Mouse (Mus musculus) C2C12 (cell line): ENCODE results near the gene Acot2.

Experiments used
- CEBPB ChIP-seq: IDR thresholded peaks from one replicate; pipeline ENCODE4 v1.6.1; 2011; ENCODE audit warnings: low read depth, mild to moderate bottlenecking, control low read depth, moderate library complexity
- CTCF ChIP-seq: IDR thresholded peaks from one replicate; pipeline ENCODE4 v1.5.1; 2011; ENCODE audit not compliant: control insufficient read depth, insufficient read depth, insufficient read length
- FOSL1 ChIP-seq: IDR thresholded peaks from one replicate; pipeline ENCODE4 v1.8.0; 2011; ENCODE audit warnings: mild to moderate bottlenecking, low read length; ENCODE audit not compliant: poor library complexity, insufficient read depth, severe bottlenecking
- MAX ChIP-seq: IDR thresholded peaks from one replicate; pipeline ENCODE4 v1.6.1; 2011; ENCODE audit warnings: mild to moderate bottlenecking, control low read depth
- MYOD1 ChIP-seq: IDR thresholded peaks from one replicate; pipeline ENCODE4 v1.6.1; 2011; ENCODE audit warnings: low read depth; ENCODE audit not compliant: control insufficient read depth, insufficient read length
- MYOG ChIP-seq: IDR thresholded peaks from one replicate; pipeline ENCODE4 v1.6.1; 2011; ENCODE audit not compliant: control insufficient read depth, insufficient read length; ENCODE audit errors: extremely low read depth
- USF1 ChIP-seq: IDR thresholded peaks from one replicate; pipeline ENCODE4 v1.6.1; 2011; ENCODE audit warnings: low read depth, mild to moderate bottlenecking, control low read depth, moderate library complexity

- TF ChIP-seq MYOD1 (no peak), CTCF (peak; percentile 64), USF1 (peak; percentile 71), CEBPB (no peak), MAX (peak; percentile 51), MYOG (no peak), FOSL1 (no peak)
Observed at GRCm38 (mm10) chr12:84030659-84031332, 43.1 kb downstream of the Acot2 start.
